Mouse (Mus musculus): ENCODE data around the gene Tmc4.
"Not testable (repeated sequence)": the region's sequence is repeated elsewhere in the genome, so short reads cannot be mapped to it uniquely, and the experiment has no call there.

Gene Tmc4
- long read RNA-seq, experiment 1, partial matches to known transcripts, result 6 of 7 reads
- long read RNA-seq, experiment 1, other reads (novel, unspliced or antisense), result 1 of 7 reads
- long read RNA-seq, experiment 2, partial matches to known transcripts, result 7 of 8 reads
- long read RNA-seq, experiment 2, other reads (novel, unspliced or antisense), result 0 of 8 reads

DNA sequence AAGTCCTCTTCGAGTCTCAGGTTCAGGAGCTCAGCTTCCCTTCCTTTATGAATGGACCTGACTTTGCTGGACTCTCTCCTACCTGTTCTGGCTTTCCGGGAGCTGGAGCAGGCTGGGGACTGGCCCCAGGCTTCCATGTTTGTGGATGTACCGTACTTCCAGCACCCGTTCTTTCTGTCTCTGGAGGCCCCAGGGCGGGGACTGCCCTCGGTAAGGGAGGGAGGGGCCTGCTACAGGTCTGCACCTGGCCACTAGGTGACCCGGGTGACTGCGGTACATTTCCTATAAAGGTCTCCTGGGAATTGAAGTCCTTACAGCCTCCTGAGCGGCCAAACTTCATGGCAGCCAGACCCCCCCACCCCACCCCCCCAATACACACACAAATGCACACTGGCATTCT is at the start of gene Tmc4:
Tmc4 (minus strand) TSS at position 212 of the 400 bp plus-strand sequence.
- intact Hi-C loops (cut with DNase I), result loop anchor here (10.0 kb wide), 1 partner anchor 227 kb away; no protein-coding TSS in a partner anchor

DNA sequence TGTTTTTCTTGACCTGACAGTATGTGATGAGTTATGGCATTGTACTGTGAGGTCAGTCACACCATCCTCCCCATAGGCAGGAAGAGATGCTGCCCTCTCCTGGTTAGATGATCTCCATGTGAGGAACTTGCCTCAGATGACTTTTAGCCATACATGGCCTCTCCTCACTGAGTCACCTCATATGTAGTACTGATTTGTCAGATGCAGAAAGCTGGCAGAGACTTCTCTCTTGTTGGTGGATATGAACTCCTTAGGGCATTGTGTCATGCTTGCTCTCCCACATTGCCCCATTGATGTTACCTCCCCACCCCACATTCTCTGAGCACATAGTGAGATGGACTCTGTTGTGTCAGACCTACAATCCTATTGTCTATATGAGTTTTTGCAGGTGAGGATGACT is 48.1 kb upstream of the Tmc4 start:
- intact Hi-C loops (cut with DNase I), result not testable (repeated sequence)

- intact Hi-C loops (cut with DNase I), result not testable (repeated sequence)
These were observed 42.9 kb upstream of the Tmc4 start, which contains the start of gene Pirb for GRCm38 (mm10) chr7:3720268-3720667. TSS of gene Pirb (minus strand) at chr7:3720391.

DNA sequence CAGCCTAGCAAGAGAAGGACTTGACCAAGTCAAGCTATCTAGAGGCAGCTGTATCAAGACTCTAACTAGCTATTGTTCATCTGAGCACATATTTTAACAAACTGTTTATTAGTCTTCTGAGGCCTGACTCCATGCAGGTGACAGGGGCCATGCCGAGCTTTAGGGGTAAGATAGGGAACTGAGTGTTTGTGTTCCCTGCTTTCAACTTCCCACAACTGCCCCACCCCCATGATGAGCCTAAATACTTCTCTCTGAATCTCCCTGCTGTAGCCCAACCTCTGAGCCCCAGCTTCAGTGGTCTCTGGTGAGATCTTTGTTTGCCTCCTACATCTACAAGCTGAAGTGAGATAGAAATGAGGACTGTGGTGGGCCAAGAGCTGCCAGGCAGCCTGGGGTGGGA is 37.9 kb upstream of the Tmc4 start:
- intact Hi-C loops (cut with DNase I), result no loop called here

- intact Hi-C loops (cut with DNase I), result no loop called here
These were observed 35.0 kb upstream of the Tmc4 start for GRCm38 (mm10) chr7:3712264-3712942.

DNA sequence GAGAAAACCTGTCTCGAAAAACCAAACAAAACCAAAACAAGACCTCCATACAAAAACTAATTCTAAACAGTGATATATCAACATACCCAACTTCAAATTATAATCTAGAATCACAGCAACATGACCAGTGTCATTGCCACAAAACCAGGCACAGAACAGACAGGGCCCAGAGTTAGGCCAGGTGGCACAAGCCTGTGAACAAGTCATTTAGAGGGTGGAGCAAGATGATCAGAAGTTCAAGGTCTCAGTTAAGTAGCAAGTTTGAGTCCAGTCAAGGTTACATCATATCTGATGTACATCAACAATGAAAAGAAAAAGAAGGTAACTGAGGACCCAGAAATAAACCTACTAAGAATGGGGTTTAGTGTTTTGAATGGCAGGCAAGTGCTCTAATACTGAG is 31.6 kb upstream of the Tmc4 start:
- intact Hi-C loops (cut with DNase I), result no loop called here

DNA sequence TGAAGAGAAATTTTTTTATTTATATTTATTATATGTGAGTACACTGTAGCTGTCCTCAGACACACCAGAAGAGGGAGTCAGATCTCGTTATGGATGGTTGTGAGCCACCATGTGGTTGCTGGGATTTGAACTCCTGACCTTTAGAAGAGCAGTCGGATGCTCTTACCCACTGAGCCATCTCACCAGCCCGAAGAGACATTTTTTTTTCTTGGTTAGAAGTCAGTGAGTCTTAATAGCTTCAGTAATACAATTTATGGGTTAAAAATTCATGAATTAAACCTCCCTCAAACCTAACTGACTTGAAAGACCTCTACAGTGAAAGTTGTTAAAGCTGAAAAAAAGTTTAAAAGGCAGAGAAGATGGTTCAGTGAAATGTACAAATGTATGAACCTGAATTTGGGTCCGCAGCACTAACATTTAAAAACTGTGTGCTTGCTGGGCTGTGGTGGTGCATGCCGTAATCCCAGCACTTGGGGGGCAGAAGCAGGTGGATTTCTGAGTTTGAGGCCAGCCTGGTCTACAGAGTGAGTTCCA is 31.2 kb upstream of the Tmc4 start:
- intact Hi-C loops (cut with DNase I), result not testable (repeated sequence)

DNA sequence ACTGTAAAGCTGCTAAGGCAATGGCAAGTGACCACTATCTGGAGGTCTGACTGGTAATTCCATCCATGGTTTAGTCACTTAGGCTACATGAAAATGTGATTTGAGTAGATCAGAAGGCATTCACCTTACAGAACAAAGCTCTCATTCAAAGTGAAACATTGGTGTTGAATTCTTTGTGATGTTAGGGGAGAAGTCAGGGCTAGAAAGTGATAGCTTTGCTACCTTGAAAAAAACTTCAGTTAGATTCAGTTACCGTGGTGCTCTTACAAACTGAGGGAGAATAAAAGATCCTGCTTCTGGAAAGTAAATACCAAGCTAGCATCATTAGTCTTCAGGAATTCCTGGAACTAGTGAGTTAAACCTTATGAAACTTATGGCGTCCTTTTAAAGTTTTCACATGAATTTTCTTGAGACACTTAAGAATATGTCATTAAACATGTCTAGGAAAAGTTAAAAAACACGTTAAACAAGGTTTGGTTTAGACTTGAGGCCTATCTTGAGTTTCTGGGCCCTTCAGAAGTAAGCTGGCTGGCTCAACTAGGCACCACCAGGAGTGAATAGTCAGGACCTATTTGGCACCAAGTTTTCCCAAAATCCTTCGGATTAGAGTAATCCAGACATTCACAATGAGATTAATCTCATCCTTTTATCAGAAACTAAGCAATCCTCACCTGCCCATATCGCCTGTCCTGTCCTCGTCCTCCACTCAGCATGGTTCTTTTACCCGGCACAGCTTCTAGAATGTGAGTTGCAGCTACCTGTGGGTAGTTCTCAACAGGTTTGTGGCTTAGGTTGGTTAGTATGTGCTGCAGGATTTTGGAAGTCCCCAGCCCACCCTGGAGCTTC is 30.4 kb upstream of the Tmc4 start:
- intact Hi-C loops (cut with DNase I), result no loop called here

DNA sequence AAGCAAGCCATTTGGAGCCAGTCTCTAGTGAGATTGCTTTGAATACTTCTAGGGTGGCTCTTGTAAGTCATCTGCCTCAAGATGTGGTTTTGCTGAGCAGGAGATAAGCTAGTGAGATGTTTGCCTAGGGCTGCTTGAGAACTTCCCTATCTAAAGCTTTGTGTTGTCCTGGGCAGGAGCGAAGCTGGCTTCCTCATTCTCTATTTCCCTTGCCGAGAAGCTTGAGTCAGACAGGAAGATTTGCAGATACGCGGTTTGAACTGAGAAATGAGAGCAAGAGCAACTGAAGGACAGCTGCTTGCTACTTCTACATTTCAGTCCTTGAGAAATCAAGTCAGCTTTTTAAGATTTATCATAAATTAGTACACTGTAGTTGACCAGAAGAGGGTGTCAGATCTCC is 29.7 kb upstream of the Tmc4 start:
- intact Hi-C loops (cut with DNase I), result no loop called here

DNA sequence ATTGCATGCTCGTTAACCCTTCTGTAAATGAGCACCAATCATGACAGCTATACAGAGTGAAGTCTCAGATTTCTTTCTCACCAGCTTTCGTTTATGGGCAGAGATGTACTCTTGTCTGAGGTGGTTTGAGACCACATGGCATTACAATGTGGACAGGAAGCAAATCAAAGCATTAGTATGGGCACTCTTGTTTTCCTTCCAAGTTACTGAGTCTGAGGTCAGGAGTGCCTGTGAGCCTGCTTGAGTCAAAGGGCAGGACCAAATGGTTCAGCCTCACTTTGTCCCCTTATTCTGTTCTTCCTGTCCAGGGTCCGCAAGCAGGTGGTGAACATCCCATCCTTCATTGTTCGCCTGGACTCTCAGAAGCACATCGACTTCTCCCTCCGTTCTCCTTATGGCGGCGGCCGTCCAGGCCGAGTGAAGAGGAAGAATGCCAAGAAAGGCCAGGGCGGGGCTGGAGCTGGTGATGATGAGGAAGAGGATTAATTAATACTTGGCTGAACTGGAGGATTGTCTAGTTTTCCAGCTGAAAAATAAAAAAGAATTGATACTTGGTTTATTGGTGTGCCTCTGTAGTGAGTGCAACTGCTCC is 29.1 kb upstream of the Tmc4 start:
- intact Hi-C loops (cut with DNase I), result no loop called here

DNA sequence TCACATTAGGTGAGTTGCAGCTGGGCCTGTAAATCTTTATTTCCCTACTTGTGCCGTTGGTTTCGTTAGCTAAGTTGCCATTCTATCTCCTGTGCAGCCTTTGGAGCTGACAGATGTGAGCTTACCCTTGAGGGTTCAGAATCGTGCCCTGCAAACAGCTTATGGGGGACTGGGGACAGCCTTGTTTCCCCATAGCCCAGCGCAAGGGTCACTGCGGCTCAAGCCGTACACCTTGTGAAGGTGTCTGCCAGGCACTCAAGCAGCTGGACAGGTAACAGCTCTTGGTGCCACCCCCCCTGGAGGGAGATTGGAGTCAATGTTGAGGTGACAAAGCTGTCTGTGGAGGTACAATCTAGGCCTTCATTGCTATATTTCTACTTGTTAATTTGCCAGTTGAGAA is 28.6 kb upstream of the Tmc4 start:
- intact Hi-C loops (cut with DNase I), result no loop called here

- intact Hi-C loops (cut with DNase I), result not testable (repeated sequence)
These were observed 28.1 kb upstream of the Tmc4 start for GRCm38 (mm10) chr7:3705461-3705860.

GRCm38 (mm10) chr7:3704475-3704874 is 27.1 kb upstream of the Tmc4 start:
- intact Hi-C loops (cut with DNase I), result no loop called here

GRCm38 (mm10) chr7:3703879-3704441 is 26.6 kb upstream of the Tmc4 start, which contains the start of gene Rps9:
TSS of gene Rps9 (plus strand) at chr7:3703993.
- intact Hi-C loops (cut with DNase I), result no loop called here

DNA sequence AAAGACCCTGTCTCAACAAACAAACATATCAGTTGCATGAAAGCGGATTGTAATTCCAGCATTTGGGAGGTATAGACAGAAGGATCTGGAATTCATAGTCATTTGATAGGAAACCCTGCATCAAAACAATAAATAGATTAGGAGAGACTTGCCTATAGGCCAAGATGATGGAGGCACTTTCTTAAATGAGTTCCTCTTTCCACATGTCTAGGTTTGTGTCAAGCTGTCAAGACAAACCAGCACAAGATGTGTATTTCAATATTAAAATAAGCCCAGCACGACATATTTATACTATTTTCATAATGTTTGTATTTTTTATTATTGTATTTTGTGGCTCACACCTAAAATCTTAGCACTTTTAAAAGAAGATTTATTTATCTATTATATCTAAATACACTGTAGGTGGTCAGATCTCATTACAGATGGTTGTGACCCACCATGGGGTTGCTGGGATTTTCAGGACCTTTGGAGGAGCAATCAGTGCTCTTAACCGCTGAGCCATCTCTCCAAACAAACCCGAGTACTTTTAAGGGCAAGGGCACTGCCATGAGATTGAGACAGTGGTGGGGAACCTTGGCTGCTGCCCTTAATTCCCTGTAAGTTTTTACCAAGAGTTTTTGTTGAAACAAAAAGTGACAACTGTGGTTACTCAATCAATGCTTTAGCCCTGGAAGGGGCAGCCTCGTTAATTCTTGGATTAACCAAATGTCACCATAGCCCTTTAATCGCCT is 26.0 kb upstream of the Tmc4 start:
- intact Hi-C loops (cut with DNase I), result no loop called here

DNA sequence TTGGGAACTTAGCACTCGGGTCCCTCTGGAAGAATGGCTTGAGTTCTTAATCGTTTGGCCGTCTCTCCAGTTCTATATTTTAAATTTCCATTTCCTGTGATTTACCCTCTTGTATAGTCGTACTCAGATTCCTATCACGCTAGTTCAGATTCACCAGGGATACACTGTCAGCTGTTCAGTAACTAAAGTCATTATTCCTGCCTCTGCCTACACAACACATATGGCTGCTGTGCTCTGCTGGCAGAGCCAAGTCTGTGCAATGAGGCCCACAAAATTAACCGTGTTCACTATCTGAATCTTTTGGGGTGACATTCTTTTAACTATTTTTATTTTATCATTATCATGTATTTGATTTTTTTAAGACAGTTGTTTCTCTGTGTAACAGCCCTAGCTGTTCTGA is 21.1 kb upstream of the Tmc4 start:
- intact Hi-C loops (cut with DNase I), result no loop called here

DNA sequence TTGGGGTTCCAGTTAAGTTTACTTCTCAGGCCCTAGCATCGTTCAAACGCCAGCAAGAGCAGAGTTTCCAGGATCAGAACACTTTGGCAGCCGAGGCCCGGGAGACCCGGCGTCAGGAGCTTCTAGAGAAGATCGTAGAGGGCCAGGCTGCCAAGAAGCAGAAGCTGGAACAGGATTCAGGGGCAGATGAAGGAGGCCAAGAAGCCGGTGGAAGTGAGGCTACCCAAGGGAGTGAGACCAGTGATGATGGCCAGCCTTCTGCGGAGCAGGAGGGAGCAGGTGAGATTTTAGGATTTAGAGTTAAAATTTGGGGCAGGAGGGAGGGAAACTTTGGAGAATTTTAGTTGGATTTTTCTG is 17.6 kb upstream of the Tmc4 start:
- intact Hi-C loops (cut with DNase I), result not testable (repeated sequence)

DNA sequence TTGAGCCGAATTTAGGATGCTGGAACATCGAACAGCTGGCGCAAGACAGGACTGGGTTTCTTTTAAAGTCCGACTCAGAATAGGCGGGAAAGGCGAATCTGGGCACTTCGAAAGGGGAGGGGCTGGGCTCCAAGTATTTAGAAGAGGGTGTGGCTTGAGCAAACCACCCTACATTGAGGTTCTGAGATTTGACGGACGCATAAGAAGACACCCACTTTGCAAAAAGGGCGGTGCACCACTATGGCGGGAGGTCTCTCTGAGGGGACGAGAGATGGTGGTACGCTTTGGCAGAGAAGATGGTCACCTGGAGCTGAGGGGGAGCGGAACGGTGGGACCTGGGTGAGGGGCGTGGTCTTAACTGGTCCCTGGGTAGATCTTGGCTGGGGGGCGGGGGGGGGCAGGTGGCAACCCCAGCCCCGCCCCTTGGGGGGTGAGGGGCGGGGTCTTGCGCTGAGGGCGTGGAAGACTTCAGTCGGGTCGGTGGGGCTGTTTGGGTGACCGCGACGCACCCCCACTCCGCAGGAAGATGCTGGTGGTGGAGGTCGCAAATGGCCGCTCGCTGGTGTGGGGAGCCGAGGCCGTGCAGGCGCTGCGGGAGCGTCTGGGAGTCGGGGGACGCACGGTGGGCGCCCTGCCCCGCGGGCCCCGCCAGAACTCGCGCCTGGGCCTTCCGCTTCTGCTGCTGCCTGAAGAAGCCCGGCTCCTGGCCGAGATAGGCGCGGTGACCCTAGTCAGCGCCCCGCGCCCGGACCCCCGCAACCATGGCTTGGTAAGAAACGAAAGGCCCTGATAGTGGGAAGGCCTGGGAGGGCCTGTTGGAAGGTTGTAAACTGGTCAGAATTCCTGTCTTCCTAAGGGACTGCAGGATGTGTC is 17.0 kb upstream of the Tmc4 start:
- intact Hi-C loops (cut with DNase I), result no loop called here

DNA sequence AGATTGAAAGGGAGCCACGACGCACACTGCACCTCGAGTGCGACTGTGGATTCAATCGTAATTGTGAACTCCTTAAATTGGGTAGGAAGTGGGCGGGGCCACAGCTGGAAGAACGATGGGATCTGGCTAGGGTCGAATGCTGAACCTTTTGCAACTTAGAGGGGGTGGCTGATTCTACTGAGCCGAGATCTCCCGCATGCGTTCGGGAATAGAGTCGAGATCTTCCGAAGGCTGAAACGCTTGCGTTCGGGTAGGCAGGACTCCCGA is 16.4 kb upstream of the Tmc4 start:
- intact Hi-C loops (cut with DNase I), result no loop called here
